Mouse (Mus musculus) limb, embryonic 11.5 days (tissue): ENCODE measurements at regions not wholly inside any gene's neighbourhood (a gene's known extent, or its start where the extent isn't known, plus 50 kb on each side); places are given as distances from the start of the nearest gene placed in this dataset.

ENCODE experiments used
- ATAC-seq: fragments of 200-750 bp; cut with Nextera tagmentation; 2 replicates; pipeline ENCODE4 v1.8.0; 2017; ENCODE audit warnings: low read depth; ENCODE audit not compliant: insufficient number of reproducible peaks, low FRiP score, low TSS enrichment
- DNase-seq: peaks from one replicate; pipeline ENCODE4 v3.0.0-alpha.2; 2015; ENCODE audit warnings: low spot score
- H3K27ac ChIP-seq: fragments of 300-500 bp; sonication (generic); replicated peaks from 2 replicates; pipeline ENCODE4 v1.5.1; 2014; ENCODE audit warnings: low read depth, mild to moderate bottlenecking, low read length
- H3K27me3 ChIP-seq: fragments of 300-500 bp; sonication (generic); 2 replicates; pipeline ENCODE4 v1.6.1; 2014; ENCODE audit warnings: mild to moderate bottlenecking, low read length, mixed read lengths; ENCODE audit not compliant: control insufficient read depth, insufficient read depth
- H3K36me3 ChIP-seq: fragments of 300-500 bp; sonication (generic); 2 replicates; pipeline ENCODE4 v1.6.1; 2014; ENCODE audit warnings: mild to moderate bottlenecking, low read length, moderate library complexity, mixed read lengths; ENCODE audit not compliant: control insufficient read depth, insufficient read depth
- H3K4me1 ChIP-seq: fragments of 300-500 bp; sonication (generic); 2 replicates; pipeline ENCODE4 v1.6.1; 2014; ENCODE audit warnings: low read length, mixed read lengths; ENCODE audit not compliant: control insufficient read depth, insufficient read depth
- H3K4me2 ChIP-seq: fragments of 300-500 bp; sonication (generic); 2 replicates; pipeline ENCODE4 v1.6.1; 2014; ENCODE audit warnings: low read depth, mild to moderate bottlenecking, moderate library complexity; ENCODE audit not compliant: severe bottlenecking
- H3K4me3 ChIP-seq: fragments of 300-500 bp; sonication (generic); 2 replicates; pipeline ENCODE4 v1.5.1; 2014; ENCODE audit warnings: low read depth, low read length
- H3K9ac ChIP-seq: fragments of 300-500 bp; sonication (generic); 2 replicates; pipeline ENCODE4 v1.6.1; 2014; ENCODE audit warnings: mild to moderate bottlenecking, low read length
- H3K9me3 ChIP-seq: fragments of 300-500 bp; sonication (generic); 2 replicates; pipeline ENCODE4 v1.6.1; 2016; ENCODE audit warnings: low read length; ENCODE audit not compliant: control insufficient read depth
- WGBS: fragments of 180-500 bp; shearing (Covaris S2); extraction: QIAGEN DNeasy Blood & Tissue Kit; methylation state at CpG from one replicate; pipeline ENCODE4 v1.1.7; 2014; 5-methylcytosine and 5-hydroxymethylcytosine counted together

GRCm38 (mm10) chr7:95620079-95620478 is 551.0 kb upstream of the Tenm4 start:
- ATAC-seq (no peak), DNase-seq (no peak)
- Histone ChIP-seq H3K27ac (no peak overlapping the region), H3K9me3 (no peaks in the 10 kb centered on the region), H3K36me3 (no peaks in the 10 kb centered on the region), H3K9ac (no peak overlapping the region), H3K4me2 (no peak overlapping the region), H3K4me3 (no peak overlapping the region), H3K27me3 (no peaks in the 10 kb centered on the region), H3K4me1 (no peaks in the 10 kb centered on the region)

GRCm38 (mm10) chr7:95640683-95641082 is 530.4 kb upstream of the Tenm4 start:
- ATAC-seq, result no peak
- WGBS, result 85% methylated on average over 5 of the region's 5 CpGs
- Histone ChIP-seq H3K27ac (no peak overlapping the region), H3K36me3 (no peaks in the 10 kb centered on the region), H3K9me3 (no peaks in the 10 kb centered on the region), H3K4me3 (no peak overlapping the region), H3K9ac (no peak overlapping the region), H3K27me3 (no peaks in the 10 kb centered on the region), H3K4me1 (no peaks in the 10 kb centered on the region), H3K4me2 (no peak overlapping the region)
- DNase-seq, result no peak

GRCm38 (mm10) chr7:95674319-95674718 is 496.7 kb upstream of the Tenm4 start:
- 100% methylated on average over 1 of the region's 1 CpGs for WGBS

GRCm38 (mm10) chr7:95682521-95682920 is 488.5 kb upstream of the Tenm4 start:
- H3K27ac ChIP-seq, result no peak overlapping the region
- H3K9me3 ChIP-seq, result no peaks in the 10 kb centered on the region
- ATAC-seq (no peak), DNase-seq (no peak)
- H3K4me1 ChIP-seq, result no peaks in the 10 kb centered on the region
- 80% methylated on average over 3 of the region's 3 CpGs for WGBS
- no peak overlapping the region for H3K9ac ChIP-seq
- no peak overlapping the region for H3K4me3 ChIP-seq
- no peaks in the 10 kb centered on the region for H3K27me3 ChIP-seq
- no peak overlapping the region for H3K4me2 ChIP-seq
- no peaks in the 10 kb centered on the region for H3K36me3 ChIP-seq

More at GRCm38 (mm10) chr7:95674319-95674718, 496.7 kb upstream of the Tenm4 start:
- no peaks in the 10 kb centered on the region for H3K4me1 ChIP-seq
- H3K4me2 ChIP-seq, result no peak overlapping the region
- H3K9ac ChIP-seq, result no peak overlapping the region
- ATAC-seq (no peak), DNase-seq (no peak)
- H3K27me3 ChIP-seq, result no peaks in the 10 kb centered on the region
- no peaks in the 10 kb centered on the region for H3K9me3 ChIP-seq
- H3K27ac ChIP-seq, result no peak overlapping the region
- H3K4me3 ChIP-seq, result no peak overlapping the region
- H3K36me3 ChIP-seq, result no peaks in the 10 kb centered on the region

GRCm38 (mm10) chr7:95687733-95688132 is 483.3 kb upstream of the Tenm4 start:
- Histone ChIP-seq H3K4me2 (no peak overlapping the region), H3K9ac (no peak overlapping the region), H3K36me3 (no peaks in the 10 kb centered on the region), H3K27me3 (no peaks in the 10 kb centered on the region), H3K4me3 (no peak overlapping the region), H3K9me3 (no peaks in the 10 kb centered on the region), H3K4me1 (0 out of 2 replicates have a peak, but pooled peaks cover 2% of the 10 kb centered on the region), H3K27ac (no peak overlapping the region)
- no peak for DNase-seq
- 56% methylated on average over 3 of the region's 3 CpGs for WGBS
- no peak for ATAC-seq

- Histone ChIP-seq H3K27ac (no peak overlapping the region), H3K9me3 (no peaks in the 10 kb centered on the region), H3K36me3 (no peaks in the 10 kb centered on the region), H3K4me1 (0 out of 2 replicates have a peak, but pooled peaks cover 2% of the 10 kb centered on the region), H3K4me3 (no peak overlapping the region), H3K9ac (no peak overlapping the region), H3K27me3 (no peaks in the 10 kb centered on the region), H3K4me2 (peak overlapping the region; percentile 39)
- DNase-seq, result no peak
- ATAC-seq, result no peak
- 15% methylated on average over 16 of the region's 16 CpGs for WGBS
These were observed 482.6 kb upstream of the Tenm4 start for GRCm38 (mm10) chr7:95688151-95689146.

- Histone ChIP-seq H3K4me1 (0 out of 2 replicates have a peak, but pooled peaks cover 2% of the 10 kb centered on the region), H3K9ac (no peak overlapping the region), H3K27me3 (no peaks in the 10 kb centered on the region), H3K27ac (no peak overlapping the region), H3K36me3 (no peaks in the 10 kb centered on the region), H3K4me3 (no peak overlapping the region), H3K9me3 (no peaks in the 10 kb centered on the region), H3K4me2 (0 out of 2 replicates have a peak overlapping the region, but pooled peaks have one; percentile 7)
- DNase-seq (no peak), ATAC-seq (no peak)
- WGBS, result 50% methylated on average over 7 of the region's 7 CpGs
These were observed 481.7 kb upstream of the Tenm4 start for GRCm38 (mm10) chr7:95689161-95689833.

- ATAC-seq (no peak), DNase-seq (no peak)
- H3K27ac ChIP-seq, result no peak overlapping the region
- no peak overlapping the region for H3K4me2 ChIP-seq
- H3K36me3 ChIP-seq, result no peaks in the 10 kb centered on the region
- H3K27me3 ChIP-seq, result no peaks in the 10 kb centered on the region
- WGBS, result 86% methylated on average over 9 of the region's 9 CpGs
- no peaks in the 10 kb centered on the region for H3K9me3 ChIP-seq
- H3K9ac ChIP-seq, result no peak overlapping the region
- no peaks in the 10 kb centered on the region for H3K4me1 ChIP-seq
- H3K4me3 ChIP-seq, result no peak overlapping the region
These were observed 471.5 kb upstream of the Tenm4 start for GRCm38 (mm10) chr7:95699506-95699905.
